Mouse (Mus musculus) layer of hippocampus, postnatal 36 days (tissue): Measurements from ENCODE around the gene Hpdl. TPM values are rescaled to one million over a fixed set of nuclear protein-coding genes. Genes with fewer than 3 reads are reported as not detected.
"Not testable (repeated sequence)": the region's sequence is repeated elsewhere in the genome, so short reads cannot be mapped to it uniquely, and the experiment has no call there.

Experiments
- DNase-seq, 2 experiments: peaks; one replicate each; pipeline ENCODE4 v3.0.0; 2022
- total RNA-seq, 2 experiments: library from RNA; stranded (reverse); gene quantifications; 2 replicates each; pipeline ENCODE4 v1.2.3; 2021

Gene Hpdl
- 1 to 10 TPM; 4.9 to 5.2 TPM for total RNA-seq

GRCm38 (mm10) chr4:116821694-116822016 lies at the start of gene Hpdl:
TSS of gene Hpdl (minus strand) at chr4:116821707.
- DNase-seq: no peak

GRCm38 (mm10) chr4:116869898-116870297 lies 48.4 kb upstream of the Hpdl start:
- no peak for DNase-seq

GRCm38 (mm10) chr4:116862023-116862422 lies 40.5 kb upstream of the Hpdl start:
- no peak for DNase-seq

- DNase-seq: no peak
These were observed 38.2 kb upstream of the Hpdl start for GRCm38 (mm10) chr4:116859711-116860110.

- DNase-seq: no peak
These were observed 35.7 kb upstream of the Hpdl start for GRCm38 (mm10) chr4:116857203-116857602.

GRCm38 (mm10) chr4:116854286-116854685 lies 32.8 kb upstream of the Hpdl start:
- no peak for DNase-seq

- DNase-seq: no peak
These were observed 28.4 kb upstream of the Hpdl start for GRCm38 (mm10) chr4:116849901-116850300.

- DNase-seq: no peak
These were observed 22.8 kb upstream of the Hpdl start for GRCm38 (mm10) chr4:116844324-116844723.

GRCm38 (mm10) chr4:116840841-116841240 lies 19.3 kb upstream of the Hpdl start:
- no peak for DNase-seq

- DNase-seq: not testable (repeated sequence)
These were observed 18.6 kb upstream of the Hpdl start for GRCm38 (mm10) chr4:116840096-116840495.

- DNase-seq: no peak
These were observed 17.5 kb upstream of the Hpdl start for GRCm38 (mm10) chr4:116838999-116839398.

GRCm38 (mm10) chr4:116830070-116830368 lies 8.5 kb upstream of the Hpdl start:
- no peak for DNase-seq

- no peak for DNase-seq
These were observed 8.0 kb upstream of the Hpdl start for GRCm38 (mm10) chr4:116829364-116830069.

GRCm38 (mm10) chr4:116827819-116828218 lies 6.3 kb upstream of the Hpdl start:
- no peak for DNase-seq

GRCm38 (mm10) chr4:116824541-116825004 lies 3.1 kb upstream of the Hpdl start:
- DNase-seq: peak; percentile 71 to 76

GRCm38 (mm10) chr4:116820902-116821693 lies 409 bp downstream of the Hpdl start:
- DNase-seq: peak; percentile 60 to 62

GRCm38 (mm10) chr4:116819968-116820901 lies 1.3 kb downstream of the Hpdl start:
- no peak for DNase-seq

GRCm38 (mm10) chr4:116817486-116817885 lies 4.0 kb downstream of the Hpdl start:
- DNase-seq: peak; percentile 69 to 70

- no peak for DNase-seq
These were observed 6.2 kb downstream of the Hpdl start for GRCm38 (mm10) chr4:116815276-116815675.

GRCm38 (mm10) chr4:116811012-116811411 lies 10.5 kb downstream of the Hpdl start:
- no peak for DNase-seq

- peak; percentile 88 to 89 for DNase-seq
These were observed 14.0 kb downstream of the Hpdl start, which contains the start of the genes Toe1 and Mutyh for GRCm38 (mm10) chr4:116807197-116808129. TSS of gene Toe1 (minus strand) at chr4:116807640. TSS of gene Mutyh (plus strand) at chr4:116807723.

- DNase-seq: no peak
These were observed 21.6 kb downstream of the Hpdl start for GRCm38 (mm10) chr4:116799901-116800300.
